Mouse (Mus musculus): Measurements from ENCODE around the gene B3gnt9.
"Not testable (repeated sequence)": the region's sequence is repeated elsewhere in the genome, so short reads cannot be mapped to it uniquely, and the experiment has no call there.

The B3gnt9 gene

GRCm38 (mm10) chr8:105258911-105259720 lies 4.2 kb upstream of the B3gnt9 start:
- DNase-seq (ENCODE audit: low read depth, low spot score), result no peak

GRCm38 (mm10) chr8:105257318-105258114 lies 2.6 kb upstream of the B3gnt9 start:
- no peak for DNase-seq (ENCODE audit: low read depth, low spot score)

- DNase-seq (ENCODE audit: low read depth, low spot score), result peak; percentile 67
These were observed 594 bp downstream of the B3gnt9 start for GRCm38 (mm10) chr8:105254152-105254965.

GRCm38 (mm10) chr8:105253766-105254151 lies 1.2 kb downstream of the B3gnt9 start:
- no peak for DNase-seq (ENCODE audit: low read depth, low spot score)

- no peak for DNase-seq (ENCODE audit: low read depth, low spot score)
These were observed 2.0 kb downstream of the B3gnt9 start for GRCm38 (mm10) chr8:105252680-105253537.

GRCm38 (mm10) chr8:105251954-105252353 lies 3.0 kb downstream of the B3gnt9 start:
- DNase-seq (ENCODE audit: low read depth, low spot score), result no peak

GRCm38 (mm10) chr8:105241016-105241415 lies 13.9 kb downstream of the B3gnt9 start:
- no peak for DNase-seq (ENCODE audit: low read depth, low spot score)

GRCm38 (mm10) chr8:105237442-105238142 lies 17.4 kb downstream of the B3gnt9 start:
- DNase-seq (ENCODE audit: low read depth, low spot score), result no peak

- no peak for DNase-seq (ENCODE audit: low read depth, low spot score)
These were observed 19.7 kb downstream of the B3gnt9 start for GRCm38 (mm10) chr8:105235206-105235605.

- no peak for DNase-seq (ENCODE audit: low read depth, low spot score)
These were observed 21.6 kb downstream of the B3gnt9 start for GRCm38 (mm10) chr8:105233126-105233935.

- DNase-seq (ENCODE audit: low read depth, low spot score), result not testable (repeated sequence)
These were observed 22.6 kb downstream of the B3gnt9 start for GRCm38 (mm10) chr8:105232321-105232693.

GRCm38 (mm10) chr8:105231503-105232320 lies 23.2 kb downstream of the B3gnt9 start:
- DNase-seq (ENCODE audit: low read depth, low spot score), result no peak

- DNase-seq (ENCODE audit: low read depth, low spot score), result peak; percentile 25
These were observed 29.0 kb downstream of the B3gnt9 start for GRCm38 (mm10) chr8:105225917-105226316.

GRCm38 (mm10) chr8:105225272-105225593 lies 29.7 kb downstream of the B3gnt9 start:
- no peak for DNase-seq (ENCODE audit: low read depth, low spot score)

GRCm38 (mm10) chr8:105224413-105225271 lies 30.3 kb downstream of the B3gnt9 start, which contains the start of gene D230025D16Rik:
Gene D230025D16Rik (plus strand): TSS chr8:105225145.
- DNase-seq (ENCODE audit: low read depth, low spot score), result peak; percentile 90

GRCm38 (mm10) chr8:105223850-105224249 lies 31.1 kb downstream of the B3gnt9 start:
- no peak for DNase-seq (ENCODE audit: low read depth, low spot score)

GRCm38 (mm10) chr8:105217926-105218522 lies 36.9 kb downstream of the B3gnt9 start:
- peak; percentile 51 for DNase-seq (ENCODE audit: low read depth, low spot score)

Measured in c-Kit-negative CD71-positive TER-119-positive erythroid progenitor cells, embryonic 14.5 days (primary cell).